Mouse (Mus musculus): Measurements from ENCODE around the gene Prr18.
"Not testable (repeated sequence)": the region's sequence is repeated elsewhere in the genome, so short reads cannot be mapped to it uniquely, and the experiment has no call there.

Gene Prr18

GRCm38 (mm10) chr17:8337159-8337558 lies at the start of gene Prr18:
TSS of gene Prr18 (plus strand) at chr17:8337459.
- DNase-seq = not testable (repeated sequence)

- DNase-seq = peak; percentile 59
These were observed 47.1 kb upstream of the Prr18 start for GRCm38 (mm10) chr17:8289993-8290679.

DNA sequence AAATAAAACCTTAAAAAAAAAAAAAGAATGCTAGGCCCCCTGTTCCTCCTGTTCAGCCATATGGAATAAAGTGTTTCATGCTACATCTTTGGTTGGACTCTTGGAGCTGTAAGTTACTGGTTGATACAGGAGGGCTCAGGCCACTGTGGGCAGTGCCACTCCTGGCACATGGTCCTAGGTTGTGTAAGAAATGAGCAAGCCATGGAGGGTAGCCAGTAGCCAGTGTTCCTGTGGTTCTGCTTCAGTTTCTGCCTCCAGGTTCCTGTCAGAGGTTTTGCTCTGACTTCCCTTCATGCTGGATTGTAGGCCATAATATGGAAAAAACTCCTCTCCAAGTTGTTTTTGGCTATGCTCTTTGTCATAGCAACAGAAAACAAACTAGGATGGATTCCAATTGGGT lies 46.5 kb upstream of the Prr18 start:
- peak; percentile 53 for DNase-seq

GRCm38 (mm10) chr17:8295825-8296224 lies 41.4 kb upstream of the Prr18 start:
- no peak for DNase-seq

DNA sequence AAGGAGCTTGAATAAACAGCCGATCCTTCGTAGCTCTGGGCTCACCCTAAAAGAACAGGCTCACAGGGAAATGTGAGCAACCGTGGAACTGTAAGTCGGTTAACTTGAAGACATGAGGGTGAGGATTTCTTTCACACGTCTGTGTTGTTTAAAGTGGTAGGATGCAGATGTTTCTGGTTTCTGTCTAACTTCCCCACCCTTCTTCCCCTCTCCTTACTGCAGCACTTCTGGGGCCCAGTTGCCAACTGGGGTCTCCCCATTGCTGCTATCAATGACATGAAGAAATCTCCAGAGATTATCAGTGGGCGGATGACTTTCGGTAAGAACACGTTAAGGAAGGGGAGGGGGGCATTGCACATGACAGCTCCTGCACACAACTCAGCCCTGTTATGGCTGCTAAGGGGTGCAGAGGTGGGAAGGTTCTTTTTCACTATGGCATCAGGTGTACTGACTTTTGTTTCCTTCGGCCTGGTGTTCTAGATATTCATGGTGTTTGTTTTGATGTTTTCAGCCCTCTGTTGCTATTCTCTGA lies 40.9 kb upstream of the Prr18 start:
- DNase-seq = no peak

- no peak for DNase-seq
These were observed 39.5 kb upstream of the Prr18 start for GRCm38 (mm10) chr17:8297746-8298145.

- DNase-seq = no peak
These were observed 39.0 kb upstream of the Prr18 start for GRCm38 (mm10) chr17:8298281-8298680.

DNA sequence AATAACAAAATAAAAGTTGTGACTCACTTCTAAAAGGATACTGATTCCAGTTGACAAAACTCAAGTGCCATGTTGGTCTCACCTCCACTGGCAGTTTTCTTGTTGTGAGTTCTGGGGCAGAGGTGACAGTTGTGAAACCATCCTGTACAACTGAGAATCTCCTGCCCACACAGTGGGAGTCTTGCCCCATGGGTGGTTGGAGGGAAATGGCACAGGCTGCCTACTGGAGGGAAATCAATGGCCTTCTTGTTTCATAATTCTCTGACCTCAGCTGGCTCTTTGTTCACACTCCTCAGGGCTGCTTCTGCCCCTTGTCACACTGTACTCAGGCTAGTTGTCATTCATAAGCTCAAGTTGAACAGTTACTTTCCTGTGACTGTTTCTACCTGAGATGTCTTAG lies 37.7 kb upstream of the Prr18 start:
- DNase-seq = no peak

- no peak for DNase-seq
These were observed 35.7 kb upstream of the Prr18 start for GRCm38 (mm10) chr17:8301515-8301914.

DNA sequence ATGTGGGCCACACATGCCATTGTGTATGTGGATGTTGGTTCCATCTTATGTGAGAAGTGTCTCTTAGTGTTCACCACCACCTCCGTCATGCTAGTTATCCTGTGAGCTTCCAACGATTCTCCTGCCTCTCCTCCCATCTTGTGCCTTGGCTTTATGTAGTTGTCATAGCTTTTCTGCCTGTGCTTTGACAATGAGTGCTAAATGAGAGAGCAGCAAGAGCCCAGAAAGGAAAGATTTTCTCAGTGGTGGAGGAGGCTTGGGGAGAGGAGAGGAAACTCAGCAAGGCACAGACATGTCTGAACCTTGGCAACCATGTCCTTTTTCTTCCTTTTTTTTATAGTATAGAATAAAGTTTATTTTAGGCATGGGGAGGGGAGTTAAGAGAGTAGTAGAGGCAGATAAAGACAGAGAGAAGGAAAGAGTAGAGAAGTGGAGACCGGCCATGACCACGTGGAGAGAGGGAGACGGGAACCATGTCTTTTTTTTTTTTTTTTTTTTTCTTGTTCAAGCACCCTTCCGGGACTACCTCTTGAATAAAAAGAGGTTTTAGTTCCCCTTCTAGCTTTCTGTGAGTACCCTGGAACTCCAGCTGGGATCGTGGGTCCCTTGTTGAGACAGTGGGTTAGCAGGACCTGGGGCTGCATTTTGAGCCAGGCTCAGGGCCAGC lies 34.4 kb upstream of the Prr18 start:
- no peak for DNase-seq

- no peak for DNase-seq
These were observed 33.6 kb upstream of the Prr18 start for GRCm38 (mm10) chr17:8303671-8304070.

GRCm38 (mm10) chr17:8305801-8306200 lies 31.5 kb upstream of the Prr18 start:
- DNase-seq = no peak

DNA sequence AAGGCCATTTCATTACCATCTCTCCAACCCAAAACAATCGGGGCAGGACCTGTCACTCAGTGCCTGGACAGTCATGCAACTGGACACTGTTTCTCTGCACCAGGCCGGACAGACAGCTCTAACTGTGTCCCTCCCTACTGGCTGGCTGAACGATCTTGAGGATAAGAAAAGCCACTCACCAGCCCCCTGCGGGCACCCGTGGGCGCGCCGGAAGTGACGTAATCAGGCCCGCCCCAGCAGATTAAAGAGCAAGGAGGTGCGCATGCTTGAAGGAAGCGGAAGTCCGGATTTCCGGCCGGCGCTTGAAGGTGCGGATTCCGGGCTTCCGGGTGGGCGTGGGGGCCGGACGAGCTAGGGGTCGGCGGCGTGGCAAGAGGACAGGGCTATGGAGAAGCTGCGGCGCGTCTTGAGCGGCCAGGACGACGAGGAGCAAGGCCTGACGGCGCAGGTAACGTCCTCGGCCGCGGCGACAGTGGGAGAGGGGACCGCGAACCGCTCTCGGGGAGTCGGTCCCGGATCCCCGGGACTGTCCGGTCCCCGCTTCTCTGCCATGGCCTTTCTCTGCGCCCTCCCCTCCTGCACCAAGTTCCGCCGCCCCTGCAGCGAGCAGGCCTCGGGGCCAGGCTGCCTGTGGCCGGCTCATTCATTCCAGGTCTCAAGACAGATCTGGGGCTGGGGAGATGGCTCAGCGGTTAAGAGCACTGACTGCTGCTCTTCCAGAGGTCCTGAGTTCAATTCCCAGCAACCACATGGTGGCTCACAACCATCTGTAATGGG lies 26.2 kb upstream of the Prr18 start, which contains the start of gene Sft2d1:
Sft2d1 (plus strand) TSS at position 265 of the 777 bp plus-strand sequence.
- DNase-seq = peak; percentile 98

GRCm38 (mm10) chr17:8311751-8312150 lies 25.5 kb upstream of the Prr18 start:
- DNase-seq = peak; percentile 48

GRCm38 (mm10) chr17:8313976-8314375 lies 23.3 kb upstream of the Prr18 start:
- peak; percentile 83 for DNase-seq

GRCm38 (mm10) chr17:8316251-8316650 lies 21.0 kb upstream of the Prr18 start:
- peak; percentile 50 for DNase-seq

- DNase-seq = not testable (repeated sequence)
These were observed 10.4 kb upstream of the Prr18 start for GRCm38 (mm10) chr17:8326877-8327276.

GRCm38 (mm10) chr17:8328511-8329174 lies 8.6 kb upstream of the Prr18 start:
- no peak for DNase-seq

DNA sequence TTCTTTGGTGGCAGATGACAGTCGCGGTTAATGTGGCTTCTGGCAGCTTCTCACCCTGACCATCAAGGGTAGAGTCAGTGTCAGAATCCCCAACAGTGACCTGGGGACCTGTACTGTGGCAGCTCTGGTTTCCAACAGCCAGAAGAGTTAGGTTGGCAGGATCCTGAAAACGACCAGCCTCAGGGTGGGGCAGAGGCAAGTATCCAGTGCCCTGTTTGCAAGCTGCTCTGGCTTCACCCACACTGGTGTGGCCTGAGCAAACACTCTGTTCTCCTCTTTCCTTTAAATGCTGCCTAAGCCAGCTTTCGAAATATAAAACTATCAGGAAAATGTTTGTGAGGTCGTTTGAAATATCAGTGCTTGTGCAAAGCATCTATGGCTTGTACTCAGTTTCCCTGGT lies 6.7 kb upstream of the Prr18 start:
- no peak for DNase-seq

GRCm38 (mm10) chr17:8339666-8340374 lies 2.6 kb downstream of the Prr18 start:
- no peak for DNase-seq

GRCm38 (mm10) chr17:8340407-8341359 lies 3.4 kb downstream of the Prr18 start:
- no peak for DNase-seq
